Mouse (Mus musculus) neutrophil, adult 59 days (primary cell): ENCODE measurements around the gene Nkpd1. TPM values are rescaled to one million over a fixed set of nuclear protein-coding genes. Genes with fewer than 3 reads are reported as not detected.

Source experiments
- total RNA-seq, 2 experiments: library from RNA; stranded (reverse); gene quantifications; 1 replicate in 1 of 2; 2 replicates in 1 of 2; pipeline ENCODE4 v1.2.4; 2023

Gene Nkpd1
- total RNA-seq: not detected

DNA sequence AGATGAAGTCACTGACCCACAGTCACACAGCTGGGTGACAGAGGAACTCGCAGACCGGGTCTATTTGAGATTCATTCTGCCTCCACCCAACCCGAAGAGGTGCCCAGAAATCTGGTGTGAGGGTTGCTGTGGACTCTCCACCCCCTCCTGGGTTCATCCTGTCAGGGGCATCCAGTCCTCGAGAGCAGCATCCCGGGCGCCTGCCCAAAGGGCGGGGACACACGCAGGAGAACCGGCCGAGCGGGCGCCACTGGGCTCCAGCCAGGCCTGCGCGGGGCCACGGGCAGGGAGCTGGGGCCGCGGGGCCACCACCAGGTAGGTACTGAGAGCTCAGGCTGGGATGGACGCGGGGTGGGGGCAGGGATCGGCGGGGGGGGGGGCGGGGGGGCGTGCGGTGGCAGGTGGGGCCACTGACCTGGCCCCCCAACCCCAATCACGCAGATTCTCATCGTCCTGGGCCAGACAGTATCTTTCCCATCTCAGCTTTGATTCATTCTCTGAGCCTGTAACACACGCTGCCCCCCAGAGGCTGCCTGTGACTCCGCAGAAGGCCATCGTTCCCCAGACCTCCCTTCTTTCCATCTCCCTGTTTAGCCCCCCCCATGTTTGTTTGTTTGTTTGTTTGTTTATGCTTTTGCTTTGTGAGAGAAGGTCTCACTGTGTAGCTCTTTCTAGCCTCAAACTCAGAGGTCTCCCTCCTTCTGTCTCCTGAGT is at the start of gene Nkpd1:
TSS of gene Nkpd1 (plus strand) at position 187 of the 714 bp plus-strand sequence.

GRCm38 (mm10) chr7:19508150-19508923 is 9.3 kb upstream of the Nkpd1 start, which contains the start of the genes Bloc1s3 and Trappc6a:
TSS of gene Bloc1s3 (minus strand) at chr7:19508367.
TSS of gene Trappc6a (plus strand) at chr7:19508395.

DNA sequence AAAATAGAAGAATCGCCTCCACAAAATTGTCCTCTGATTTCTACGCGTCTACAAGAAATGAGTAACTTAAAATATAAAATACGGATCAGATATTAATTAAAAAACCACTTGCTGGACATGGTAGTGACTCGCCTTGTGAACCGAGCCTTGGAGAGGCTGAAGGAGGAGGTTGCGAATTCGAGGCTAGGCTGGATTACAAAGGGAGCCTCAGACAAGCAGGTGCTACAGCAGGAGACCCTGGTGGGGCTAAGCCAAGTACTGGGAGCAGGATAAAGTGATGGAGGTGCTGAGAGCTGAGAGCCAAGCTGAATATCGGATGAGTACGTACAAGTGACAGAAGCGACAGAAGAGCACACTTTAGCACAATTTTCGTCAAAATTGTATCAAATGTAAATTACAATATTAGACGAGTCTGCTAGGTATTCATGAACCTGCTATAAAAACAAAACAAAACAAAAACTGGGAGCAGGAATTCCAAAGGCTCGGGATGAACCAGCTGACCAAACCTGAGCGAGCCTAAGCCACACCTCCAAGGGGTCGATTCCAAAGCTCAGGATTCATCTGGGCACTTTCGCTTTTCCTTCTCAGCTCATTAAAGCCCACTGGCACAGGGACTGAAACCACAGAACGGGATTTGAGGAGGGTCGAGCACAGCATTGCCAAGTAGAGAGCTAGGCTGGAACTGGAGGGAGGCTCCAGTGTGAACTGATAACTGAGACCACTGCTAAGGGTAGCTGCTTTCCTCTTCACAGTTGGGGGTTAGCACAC is 45.2 kb downstream of the Nkpd1 start, which contains the start of gene Ppp1r37:
TSS of gene Ppp1r37 (minus strand) at position 434 of the 768 bp plus-strand sequence.

Other genes starting within 250 kb of the Nkpd1 start
- 100 to 1,000 TPM; 636 to 660 TPM for gene Vasp, start 246.0 kb upstream of the Nkpd1 start, total RNA-seq
- under 1 TPM in 1 of 2 experiments, not detected in 1; 0.49 TPM for gene Ppm1n, start 237.8 kb upstream of the Nkpd1 start, total RNA-seq
- gene Rtn2, start 235.2 kb upstream of the Nkpd1 start, total RNA-seq: not detected
- 1,000 to 10,000 TPM in 1 of 2 experiments, 100 to 1,000 TPM in 1; 803 to 1,216 TPM for gene Fosb, start 207.8 kb upstream of the Nkpd1 start, total RNA-seq
- gene Ercc1, start 173.1 kb upstream of the Nkpd1 start, total RNA-seq: 10 to 100 TPM; 17.0 to 24.4 TPM
- 1 to 10 TPM; 6.7 to 7.1 TPM for gene Cd3eap, start 158.4 kb upstream of the Nkpd1 start, total RNA-seq
- gene Ppp1r13l, start 158.1 kb upstream of the Nkpd1 start, total RNA-seq: 1 to 10 TPM; 1.7 to 2.0 TPM
- gene Ercc2, start 135.8 kb upstream of the Nkpd1 start, total RNA-seq: 10 to 100 TPM; 15.0 to 20.7 TPM
- gene Klc3, start 113.7 kb upstream of the Nkpd1 start, total RNA-seq: under 1 TPM; 0.42 to 0.62 TPM
- 1 to 10 TPM; 2.1 to 2.2 TPM for gene Ckm, start 113.1 kb upstream of the Nkpd1 start, total RNA-seq
- gene Mark4, start 59.0 kb upstream of the Nkpd1 start, total RNA-seq: 10 to 100 TPM; 28.3 to 31.5 TPM
- gene Exoc3l2, start 54.5 kb upstream of the Nkpd1 start, total RNA-seq: under 1 TPM; 0.38 to 0.42 TPM
- gene Bloc1s3, start 9.5 kb upstream of the Nkpd1 start, total RNA-seq: 1 to 10 TPM; 9.0 to 9.2 TPM
- 10 to 100 TPM; 23.9 to 24.1 TPM for gene Trappc6a, start 9.4 kb upstream of the Nkpd1 start, total RNA-seq
- gene Ppp1r37, start 45.2 kb downstream of the Nkpd1 start, total RNA-seq: 10 to 100 TPM; 31.7 to 37.9 TPM
- gene Zfp296, start 59.4 kb downstream of the Nkpd1 start, total RNA-seq: 1 to 10 TPM; 3.3 to 4.4 TPM
- gene Gemin7, start 59.8 kb downstream of the Nkpd1 start, total RNA-seq: 10 to 100 TPM; 50.6 to 59.9 TPM
- gene Clasrp, start 86.6 kb downstream of the Nkpd1 start, total RNA-seq: 10 to 100 TPM; 46.3 to 53.5 TPM
- 10 to 100 TPM; 17.2 to 17.5 TPM for gene Relb, start 111.6 kb downstream of the Nkpd1 start, total RNA-seq
- 10 to 100 TPM; 50.7 to 55.8 TPM for gene Clptm1, start 147.2 kb downstream of the Nkpd1 start, total RNA-seq
- gene Apoc2, start 160.1 kb downstream of the Nkpd1 start, total RNA-seq: 10 to 100 TPM; 29.8 to 43.2 TPM
- gene Gm44805, start 163.6 kb downstream of the Nkpd1 start, total RNA-seq: under 1 TPM in 1 of 2 experiments, not detected in 1; 0.91 TPM
- not detected for gene Apoc4, start 163.6 kb downstream of the Nkpd1 start, total RNA-seq
- 1 to 10 TPM; 2.0 to 4.6 TPM for gene Apoc1, start 174.8 kb downstream of the Nkpd1 start, total RNA-seq
- 10 to 100 TPM; 61.2 to 81.9 TPM for gene Apoe, start 181.3 kb downstream of the Nkpd1 start, total RNA-seq
- 10 to 100 TPM; 28.3 to 28.6 TPM for gene Tomm40, start 197.6 kb downstream of the Nkpd1 start, total RNA-seq
- gene Nectin2, start 232.6 kb downstream of the Nkpd1 start, total RNA-seq: under 1 TPM; 0.53 to 0.82 TPM